Mouse (Mus musculus) brain, adult 2 months (tissue): ENCODE data around the gene Hnrnph3.
"Not testable (repeated sequence)": the region's sequence is repeated elsewhere in the genome, so short reads cannot be mapped to it uniquely, and the experiment has no call there.

Experiments
- DNase-seq: peaks from one replicate; pipeline ENCODE4 v3.0.0; 2011; ENCODE audit warnings: low read depth, low spot score

Hnrnph3 gene

GRCm38 (mm10) chr10:63023749-63024579 is at the start of gene Hnrnph3, which contains the start of gene Pbld2:
Gene Hnrnph3, minus strand, starts transcription at chr10:63024217.
Gene Pbld2, plus strand, starts transcription at chr10:63024315.
- DNase-seq: peak; percentile 99

- peak; percentile 93 for DNase-seq
Measured at GRCm38 (mm10) chr10:63065988-63066387, 42.0 kb upstream of the Hnrnph3 start.

GRCm38 (mm10) chr10:63065561-63065960 is 41.5 kb upstream of the Hnrnph3 start:
- DNase-seq: no peak

GRCm38 (mm10) chr10:63064516-63064915 is 40.5 kb upstream of the Hnrnph3 start:
- no peak for DNase-seq

GRCm38 (mm10) chr10:63063365-63063764 is 39.3 kb upstream of the Hnrnph3 start:
- no peak for DNase-seq

GRCm38 (mm10) chr10:63062696-63063095 is 38.7 kb upstream of the Hnrnph3 start:
- DNase-seq: no peak

- DNase-seq: no peak
Measured at GRCm38 (mm10) chr10:63061266-63061665, 37.2 kb upstream of the Hnrnph3 start.

GRCm38 (mm10) chr10:63060406-63060805 is 36.4 kb upstream of the Hnrnph3 start:
- no peak for DNase-seq

GRCm38 (mm10) chr10:63059862-63060261 is 35.8 kb upstream of the Hnrnph3 start, which contains the start of gene Pbld1:
Gene Pbld1, plus strand, starts transcription at chr10:63060162.
- no peak for DNase-seq

GRCm38 (mm10) chr10:63056966-63057750 is 33.1 kb upstream of the Hnrnph3 start:
- DNase-seq: no peak

- no peak for DNase-seq
Measured at GRCm38 (mm10) chr10:63054586-63054985, 30.6 kb upstream of the Hnrnph3 start.

GRCm38 (mm10) chr10:63054071-63054470 is 30.1 kb upstream of the Hnrnph3 start:
- DNase-seq: not testable (repeated sequence)

GRCm38 (mm10) chr10:63053007-63053406 is 29.0 kb upstream of the Hnrnph3 start:
- no peak for DNase-seq

- no peak for DNase-seq
Measured at GRCm38 (mm10) chr10:63052011-63052410, 28.0 kb upstream of the Hnrnph3 start.

GRCm38 (mm10) chr10:63051267-63051666 is 27.2 kb upstream of the Hnrnph3 start:
- DNase-seq: no peak

- no peak for DNase-seq
Measured at GRCm38 (mm10) chr10:63049106-63049505, 25.1 kb upstream of the Hnrnph3 start.

GRCm38 (mm10) chr10:63047751-63048150 is 23.7 kb upstream of the Hnrnph3 start:
- DNase-seq: no peak

- DNase-seq: no peak
Measured at GRCm38 (mm10) chr10:63043154-63043553, 19.1 kb upstream of the Hnrnph3 start.

- DNase-seq: peak; percentile 44
Measured at GRCm38 (mm10) chr10:63039867-63040628, 16.0 kb upstream of the Hnrnph3 start.

- DNase-seq: no peak
Measured at GRCm38 (mm10) chr10:63038571-63039320, 14.7 kb upstream of the Hnrnph3 start.

GRCm38 (mm10) chr10:63032956-63033355 is 8.9 kb upstream of the Hnrnph3 start:
- no peak for DNase-seq
